Mouse (Mus musculus) heart, embryonic 11.5 days (tissue): ENCODE data around the gene Stk25. TPM values are rescaled to one million over a fixed set of nuclear protein-coding genes. Genes with fewer than 3 reads are reported as not detected.

Experiments
- ATAC-seq: fragments of 200-750 bp; cut with Nextera tagmentation; replicated peaks from 2 replicates; pipeline ENCODE4 v1.8.0; 2017; ENCODE audit warnings: moderate library complexity; ENCODE audit not compliant: insufficient number of reproducible peaks, low FRiP score, low TSS enrichment
- H3K27ac ChIP-seq: fragments of 300-500 bp; sonication (generic); 2 replicates; pipeline ENCODE4 v1.5.1; 2014; ENCODE audit warnings: mild to moderate bottlenecking, low read depth, low read length
- H3K27me3 ChIP-seq: fragments of 300-500 bp; sonication (generic); 2 replicates; pipeline ENCODE4 v1.6.1; 2014; ENCODE audit warnings: mild to moderate bottlenecking, low read length, mixed read lengths; ENCODE audit not compliant: control insufficient read depth, insufficient read depth
- H3K36me3 ChIP-seq: fragments of 300-500 bp; sonication (generic); 2 replicates; pipeline ENCODE4 v1.6.1; 2014; ENCODE audit warnings: mild to moderate bottlenecking, low read length, moderate library complexity, mixed read lengths; ENCODE audit not compliant: control insufficient read depth, insufficient read depth
- H3K4me1 ChIP-seq: fragments of 300-500 bp; sonication (generic); 2 replicates; pipeline ENCODE4 v1.6.1; 2014; ENCODE audit warnings: low read length; ENCODE audit not compliant: control insufficient read depth, insufficient read depth
- H3K4me2 ChIP-seq: fragments of 300-500 bp; sonication (generic); 2 replicates; pipeline ENCODE4 v1.6.1; 2014; ENCODE audit warnings: mild to moderate bottlenecking, moderate library complexity
- H3K4me3 ChIP-seq: fragments of 300-500 bp; sonication (generic); 2 replicates; pipeline ENCODE4 v1.5.1; 2014; ENCODE audit warnings: low read depth, low read length
- H3K9ac ChIP-seq: fragments of 300-500 bp; sonication (generic); 2 replicates; pipeline ENCODE4 v1.6.1; 2014; ENCODE audit warnings: mild to moderate bottlenecking, low read depth, low read length, moderate library complexity
- H3K9me3 ChIP-seq: fragments of 300-500 bp; sonication (generic); replicated peaks from 2 replicates; pipeline ENCODE4 v1.6.1; 2016; ENCODE audit warnings: low read length; ENCODE audit not compliant: control insufficient read depth
- WGBS: fragments of 180-500 bp; shearing (Covaris S2); extraction: QIAGEN DNeasy Blood & Tissue Kit; methylation state at CpG from one replicate; pipeline ENCODE4 v1.1.7; 2014; ENCODE audit not compliant: insufficient replicate concordance; 5-methylcytosine and 5-hydroxymethylcytosine counted together
- polyA plus RNA-seq: library from polyadenylated mRNA; unstranded; fragments of >200 nt; fragmentation: Nextera tagmentation; extraction: Ambion mirVana; gene quantifications from 2 replicates; pipeline ENCODE4 v1.2.1, GENCODE M21; 2014

Stk25 gene
- polyA plus RNA-seq, 1 experiment from 2014 or later: 144 TPM

- ATAC-seq: peak; percentile 46
- WGBS: under 1% methylated on average over 55 of the region's 58 CpGs
- peaks cover 13% of the 10 kb centered on the region for H3K4me1 ChIP-seq
- peak overlapping the region; percentile 91 for H3K4me2 ChIP-seq
- H3K36me3 ChIP-seq: peaks cover 2% of the 10 kb centered on the region; the same call in 1 of the 2 replicates
- peak overlapping the region; percentile 91 for H3K4me3 ChIP-seq
- H3K27me3 ChIP-seq: no peaks in the 10 kb centered on the region
- H3K9ac ChIP-seq: peak overlapping the region; percentile 91
- peak overlapping the region; percentile 87 for H3K27ac ChIP-seq
- H3K9me3 ChIP-seq: no peaks in the 10 kb centered on the region
These were observed 23.3 kb downstream of the Stk25 start for GRCm38 (mm10) chr1:93635091-93635579.

GRCm38 (mm10) chr1:93634481-93634891 lies 24.0 kb downstream of the Stk25 start:
- Histone ChIP-seq H3K36me3 (peaks cover 2% of the 10 kb centered on the region; the same call in 1 of the 2 replicates), H3K27me3 (no peaks in the 10 kb centered on the region), H3K9me3 (no peaks in the 10 kb centered on the region), H3K4me2 (peak overlapping the region; percentile 91), H3K27ac (peak overlapping the region; percentile 87), H3K9ac (peak overlapping the region; percentile 91), H3K4me1 (peaks cover 13% of the 10 kb centered on the region), H3K4me3 (peak overlapping the region; percentile 91)
- no peak; the same call in 1 of the 2 replicates for ATAC-seq
- WGBS: 7% methylated on average over 6 of the region's 6 CpGs

GRCm38 (mm10) chr1:93632723-93633122 lies 25.7 kb downstream of the Stk25 start:
- H3K4me1 ChIP-seq: peaks cover 13% of the 10 kb centered on the region

GRCm38 (mm10) chr1:93630796-93631195 lies 27.7 kb downstream of the Stk25 start:
- Histone ChIP-seq H3K9me3 (no peaks in the 10 kb centered on the region), H3K27ac (no peak overlapping the region), H3K9ac (no peak overlapping the region), H3K4me1 (peaks cover 10% of the 10 kb centered on the region), H3K4me2 (no peak overlapping the region), H3K4me3 (no peak overlapping the region), H3K27me3 (no peaks in the 10 kb centered on the region), H3K36me3 (peaks cover 17% of the 10 kb centered on the region)
- 71% methylated on average over 3 of the region's 3 CpGs for WGBS
- ATAC-seq: no peak

More at GRCm38 (mm10) chr1:93632723-93633122, 25.7 kb downstream of the Stk25 start:
- H3K9ac ChIP-seq: no peak overlapping the region
- WGBS: 79% methylated on average over 3 of the region's 3 CpGs
- no peak for ATAC-seq
- H3K9me3 ChIP-seq: no peaks in the 10 kb centered on the region
- H3K27ac ChIP-seq: no peak overlapping the region
- H3K36me3 ChIP-seq: peaks cover 7% of the 10 kb centered on the region
- no peaks in the 10 kb centered on the region for H3K27me3 ChIP-seq
- H3K4me2 ChIP-seq: no peak overlapping the region
- no peak overlapping the region for H3K4me3 ChIP-seq

GRCm38 (mm10) chr1:93624502-93624901 lies 34.0 kb downstream of the Stk25 start:
- Histone ChIP-seq H3K4me1 (peaks cover 11% of the 10 kb centered on the region), H3K9ac (no peak overlapping the region), H3K36me3 (peaks cover 61% of the 10 kb centered on the region), H3K9me3 (no peaks in the 10 kb centered on the region), H3K4me3 (no peak overlapping the region), H3K27me3 (no peaks in the 10 kb centered on the region), H3K27ac (0 out of 2 replicates have a peak overlapping the region, but pooled peaks have one; percentile 22), H3K4me2 (no peak overlapping the region; the same call in 1 of the 2 replicates)
- ATAC-seq: no peak; the same call in 1 of the 2 replicates
- WGBS: 17% methylated on average over 1 of the region's 1 CpGs

GRCm38 (mm10) chr1:93618948-93619347 lies 39.5 kb downstream of the Stk25 start:
- Histone ChIP-seq H3K27me3 (no peaks in the 10 kb centered on the region), H3K9me3 (no peaks in the 10 kb centered on the region), H3K36me3 (peaks cover 34% of the 10 kb centered on the region), H3K4me1 (no peaks in the 10 kb centered on the region; the same call in 1 of the 2 replicates), H3K4me3 (no peak overlapping the region), H3K4me2 (no peak overlapping the region), H3K9ac (no peak overlapping the region), H3K27ac (no peak overlapping the region)
- no peak for ATAC-seq
- WGBS: 50% methylated on average over 5 of the region's 5 CpGs

GRCm38 (mm10) chr1:93618059-93618748 lies 40.3 kb downstream of the Stk25 start:
- no peak overlapping the region for H3K4me2 ChIP-seq
- peaks cover 27% of the 10 kb centered on the region for H3K36me3 ChIP-seq
- H3K9ac ChIP-seq: no peak overlapping the region
- H3K4me1 ChIP-seq: no peaks in the 10 kb centered on the region; the same call in 1 of the 2 replicates
- H3K9me3 ChIP-seq: no peaks in the 10 kb centered on the region
- WGBS: 78% methylated on average over 4 of the region's 4 CpGs
- H3K4me3 ChIP-seq: no peak overlapping the region
- no peak for ATAC-seq
- H3K27ac ChIP-seq: no peak overlapping the region
- H3K27me3 ChIP-seq: no peaks in the 10 kb centered on the region

- no peaks in the 10 kb centered on the region for H3K27me3 ChIP-seq
- H3K27ac ChIP-seq: no peak overlapping the region
- no peak overlapping the region for H3K4me2 ChIP-seq
- no peak overlapping the region for H3K4me3 ChIP-seq
- no peak for ATAC-seq
- no peaks in the 10 kb centered on the region for H3K4me1 ChIP-seq
- H3K9ac ChIP-seq: no peak overlapping the region
- no peaks in the 10 kb centered on the region for H3K9me3 ChIP-seq
- WGBS: 82% methylated on average over 8 of the region's 8 CpGs
- H3K36me3 ChIP-seq: no peaks in the 10 kb centered on the region
These were observed 48.7 kb downstream of the Stk25 start for GRCm38 (mm10) chr1:93609762-93610161.
